ENCODE assay signal across 9 mouse cellular contexts in genomic region chr11:97021121-97021765, GRCm38 (mm10). TPM values are rescaled to one million over a fixed set of nuclear protein-coding genes. Genes with fewer than 3 reads are reported as not detected.
DNase-seq lines count a peak whose midpoint lies in the region; ATAC-seq and TF ChIP-seq lines count a peak whose summit lies in the region.
"Had no signal": no experiment of that assay in that cellular context is flagged by ENCODE, and none has a peak within 500 bp of the region (broad histone marks: within the 10 kb centered on the region; RNA-seq: fewer than 3 reads in every experiment).

No protein-coding gene starts in this region.

- TF ChIP-seq CTCF in ES-Bruce4 (IDR thresholded peaks at IDR 0.05; ENCODE audit: low read depth, low read length), result no peak
- TF ChIP-seq CTCF in forebrain, postnatal 0 days (IDR thresholded peaks at IDR 0.05; ENCODE audit: low read depth), result no peak

- intact Hi-C loops in heart, postnatal 10 days (cut with DNase I), result loop anchor here (5.0 kb wide), 1 partner anchor 154 kb away; no protein-coding TSS in a partner anchor

- H3K9me3 ChIP-seq in heart, embryonic 13.5 days, result no peaks in the 10 kb centered on the region
- H3K9me3 ChIP-seq in ES-Bruce4 (replicated peaks; ENCODE audit: control insufficient read depth, insufficient read depth, low read length, poor library complexity, severe bottlenecking), result no peaks in the 10 kb centered on the region
- no peaks in the 10 kb centered on the region for H3K9me3 ChIP-seq in forebrain, postnatal 0 days (ENCODE audit: low read length)
- no peaks in the 10 kb centered on the region for H3K9me3 ChIP-seq in midbrain, embryonic 11.5 days (ENCODE audit: control insufficient read depth, low read length)

- ATAC-seq in heart, embryonic 13.5 days (ENCODE audit: extremely low read depth, insufficient number of reproducible peaks, low FRiP score, low TSS enrichment), result no peak
- ATAC-seq in forebrain, postnatal 0 days, result no peak
- ATAC-seq in midbrain, embryonic 11.5 days (ENCODE audit: low FRiP score), result no peak

- H3K4me1 ChIP-seq in heart, embryonic 13.5 days, result peaks cover 43% of the 10 kb centered on the region
- H3K4me1 ChIP-seq in ES-Bruce4 (ENCODE audit: control insufficient read depth, insufficient read depth, low read length), result peaks cover 2% of the 10 kb centered on the region
- H3K4me1 ChIP-seq in forebrain, postnatal 0 days (ENCODE audit: insufficient read depth), result no peaks in the 10 kb centered on the region; the same call in 1 of the 2 replicates
- peaks cover 25% of the 10 kb centered on the region for H3K4me1 ChIP-seq in midbrain, embryonic 11.5 days (ENCODE audit: control insufficient read depth, insufficient read depth, low read length)

- peak overlapping the region; percentile 82 for H3K9ac ChIP-seq in heart, embryonic 13.5 days
- peak overlapping the region; percentile 19; the same call in 1 of the 2 replicates for H3K9ac ChIP-seq in ES-Bruce4 (ENCODE audit: low read depth, poor library complexity, severe bottlenecking)
- H3K9ac ChIP-seq in forebrain, postnatal 0 days, result no peak overlapping the region
- H3K9ac ChIP-seq in midbrain, embryonic 11.5 days (ENCODE audit: low read length), result no peak overlapping the region

- H3K36me3 ChIP-seq in heart, embryonic 13.5 days, result no peaks in the 10 kb centered on the region
- no peaks in the 10 kb centered on the region for H3K36me3 ChIP-seq in ES-Bruce4 (ENCODE audit: control insufficient read depth, insufficient read depth, low read length, poor library complexity, severe bottlenecking)
- H3K36me3 ChIP-seq in forebrain, postnatal 0 days (ENCODE audit: insufficient read depth), result no peaks in the 10 kb centered on the region
- H3K36me3 ChIP-seq in midbrain, embryonic 11.5 days (ENCODE audit: control insufficient read depth, insufficient read depth, low read length), result no peaks in the 10 kb centered on the region

- peaks cover 94% of the 10 kb centered on the region for H3K27me3 ChIP-seq in heart, embryonic 13.5 days (replicated peaks)
- H3K27me3 ChIP-seq in ES-Bruce4 (ENCODE audit: control insufficient read depth, insufficient read depth, low read length, poor library complexity, severe bottlenecking), result peaks cover 3% of the 10 kb centered on the region
- peaks cover 74% of the 10 kb centered on the region for H3K27me3 ChIP-seq in forebrain, postnatal 0 days (ENCODE audit: insufficient read depth, low read length)
- peaks cover 84% of the 10 kb centered on the region for H3K27me3 ChIP-seq in midbrain, embryonic 11.5 days (ENCODE audit: control insufficient read depth, insufficient read depth, low read length)

- TF ChIP-seq EP300 in ES-Bruce4 (IDR thresholded peaks at IDR 0.05; ENCODE audit: insufficient read depth, low read depth, low read length), result no peak

- no peak for TF ChIP-seq POLR2A in ES-Bruce4 (IDR thresholded peaks at IDR 0.05; ENCODE audit: insufficient read depth, low read length)

- peak overlapping the region; percentile 63 for H3K4me3 ChIP-seq in heart, embryonic 13.5 days
- peak overlapping the region; percentile 38 for H3K4me3 ChIP-seq in ES-Bruce4 (ENCODE audit: low read depth, low read length)
- H3K4me3 ChIP-seq in forebrain, postnatal 0 days (ENCODE audit: low read depth, low read length), result peak overlapping the region; percentile 45
- peak overlapping the region; percentile 41; the same call in 1 of the 2 replicates for H3K4me3 ChIP-seq in midbrain, embryonic 11.5 days (ENCODE audit: low read depth, low read length)

- peak overlapping the region; percentile 93 for H3K4me2 ChIP-seq in heart, embryonic 13.5 days
- H3K4me2 ChIP-seq in forebrain, postnatal 0 days (ENCODE audit: low read depth), result peak overlapping the region; percentile 68
- H3K4me2 ChIP-seq in midbrain, embryonic 11.5 days, result peak overlapping the region; percentile 72

- H3K27ac ChIP-seq in heart, embryonic 13.5 days (replicated peaks), result no peak overlapping the region
- H3K27ac ChIP-seq in ES-Bruce4 (ENCODE audit: insufficient read depth, low read length), result no peak overlapping the region
- H3K27ac ChIP-seq in forebrain, postnatal 0 days (ENCODE audit: low read depth, low read length), result no peak overlapping the region
- H3K27ac ChIP-seq in midbrain, embryonic 11.5 days (ENCODE audit: low read depth, low read length), result no peak overlapping the region

- under 1% methylated on average over 27 of the region's 27 CpGs for WGBS in heart, embryonic 13.5 days
- WGBS in forebrain, postnatal 0 days, result 2% methylated on average over 25 of the region's 27 CpGs
- under 1% methylated on average over 26 of the region's 27 CpGs for WGBS in midbrain, embryonic 11.5 days

- DNase-seq in heart, postnatal 10 days, result no peak
- DNase-seq in forebrain, postnatal 0 days, result no peak
- DNase-seq in midbrain, embryonic 11.5 days (ENCODE audit: low spot score, missing footprints), result peak; percentile 90
- DNase-seq in adrenal gland, postnatal 25 days, result no peak
- DNase-seq in ovary, postnatal 10 days (ENCODE audit: low spot score), result no peak
- DNase-seq in adipocyte (ENCODE audit: low spot score), result no peak

RNA-seq across cellular contexts. Expression of gene Sp6, which starts 8.0 kb away (rescaled TPM):
- 0.18 and 0.21 TPM in 2 replicates for polyA plus RNA-seq in heart, embryonic 13.5 days (2015; fragmentation: Nextera tagmentation; extraction: Ambion mirVana)
- under 1 TPM; 0.12 to 0.15 TPM for total RNA-seq in heart, postnatal 10 days (2021)
- 12.4 and 13.5 TPM in 2 replicates for polyA plus RNA-seq in ES-Bruce4 (2011; ENCODE audit: insufficient read depth, insufficient read length, low read depth, missing spikeins)
- 0.85 and 0.86 TPM in 2 replicates for total RNA-seq in forebrain, postnatal 0 days (2014; rRNA removed)
- 0.35 and 0.75 TPM in 2 replicates for polyA plus RNA-seq in forebrain, postnatal 0 days (2015; fragmentation: Nextera tagmentation; extraction: Ambion mirVana)
- polyA plus RNA-seq in midbrain, embryonic 11.5 days (2014; fragmentation: Nextera tagmentation; extraction: Ambion mirVana), result not detected in 2 replicates
- 0.33 and 0.39 TPM in 2 replicates for total RNA-seq in adrenal gland, postnatal 25 days (2021)
- total RNA-seq: MEL had no signal

RNA-seq across cellular contexts. Expression of gene Scrn2, which starts 8.5 kb away (rescaled TPM):
- polyA plus RNA-seq in heart, embryonic 13.5 days (2015; fragmentation: Nextera tagmentation; extraction: Ambion mirVana), result 16.0 and 19.2 TPM in 2 replicates
- total RNA-seq in heart, postnatal 10 days (2021), result 10 to 100 TPM; 11.3 to 16.1 TPM
- polyA plus RNA-seq in ES-Bruce4 (2011; ENCODE audit: insufficient read depth, insufficient read length, low read depth, missing spikeins), result 6.8 and 7.4 TPM in 2 replicates
- 14.8 and 17.9 TPM in 2 replicates for total RNA-seq in forebrain, postnatal 0 days (2014; rRNA removed)
- polyA plus RNA-seq in forebrain, postnatal 0 days (2015; fragmentation: Nextera tagmentation; extraction: Ambion mirVana), result 10.2 and 11.3 TPM in 2 replicates
- 21.3 and 22.1 TPM in 2 replicates for polyA plus RNA-seq in midbrain, embryonic 11.5 days (2014; fragmentation: Nextera tagmentation; extraction: Ambion mirVana)
- 12.8 and 22.7 TPM in 2 replicates for total RNA-seq in adrenal gland, postnatal 25 days (2021)

RNA-seq across cellular contexts. Expression of gene Lrrc46, which starts 20.0 kb away (rescaled TPM):
- 0.18 and 0.49 TPM in 2 replicates for polyA plus RNA-seq in heart, embryonic 13.5 days (2015; fragmentation: Nextera tagmentation; extraction: Ambion mirVana)
- under 1 TPM; 0.31 to 0.45 TPM for total RNA-seq in heart, postnatal 10 days (2021)
- 1.5 and 2.4 TPM in 2 replicates for polyA plus RNA-seq in ES-Bruce4 (2011; ENCODE audit: insufficient read depth, insufficient read length, low read depth, missing spikeins)
- total RNA-seq in forebrain, postnatal 0 days (2014; rRNA removed), result 1.0 and 1.6 TPM in 2 replicates
- 4.9 and 5.8 TPM in 2 replicates for polyA plus RNA-seq in forebrain, postnatal 0 days (2015; fragmentation: Nextera tagmentation; extraction: Ambion mirVana)
- 2.7 TPM in 2 replicates for polyA plus RNA-seq in midbrain, embryonic 11.5 days (2014; fragmentation: Nextera tagmentation; extraction: Ambion mirVana)
- total RNA-seq in adrenal gland, postnatal 25 days (2021), result 1.0 and 1.4 TPM in 2 replicates

RNA-seq across cellular contexts. Expression of gene Mrpl10, which starts 20.1 kb away (rescaled TPM):
- polyA plus RNA-seq in heart, embryonic 13.5 days (2015; fragmentation: Nextera tagmentation; extraction: Ambion mirVana), result 67.5 and 72.6 TPM in 2 replicates
- total RNA-seq in heart, postnatal 10 days (2021), result 10 to 100 TPM; 85.0 to 86.5 TPM
- polyA plus RNA-seq in ES-Bruce4 (2011; ENCODE audit: insufficient read depth, insufficient read length, low read depth, missing spikeins), result 62.6 and 67.1 TPM in 2 replicates
- total RNA-seq in forebrain, postnatal 0 days (2014; rRNA removed), result 41.6 and 55.5 TPM in 2 replicates
- 47.0 and 62.0 TPM in 2 replicates for polyA plus RNA-seq in forebrain, postnatal 0 days (2015; fragmentation: Nextera tagmentation; extraction: Ambion mirVana)
- polyA plus RNA-seq in midbrain, embryonic 11.5 days (2014; fragmentation: Nextera tagmentation; extraction: Ambion mirVana), result 71.0 and 72.2 TPM in 2 replicates
- total RNA-seq in adrenal gland, postnatal 25 days (2021), result 117 and 129 TPM in 2 replicates

RNA-seq across cellular contexts. Expression of gene Osbpl7, which starts 29.2 kb away (rescaled TPM):
- polyA plus RNA-seq in heart, embryonic 13.5 days (2015; fragmentation: Nextera tagmentation; extraction: Ambion mirVana), result 6.2 and 6.5 TPM in 2 replicates
- total RNA-seq in heart, postnatal 10 days (2021), result 1 to 10 TPM; 5.7 to 6.1 TPM
- 8.3 and 9.1 TPM in 2 replicates for polyA plus RNA-seq in ES-Bruce4 (2011; ENCODE audit: insufficient read depth, insufficient read length, low read depth, missing spikeins)
- total RNA-seq in forebrain, postnatal 0 days (2014; rRNA removed), result 10.9 and 13.1 TPM in 2 replicates
- 7.4 and 8.3 TPM in 2 replicates for polyA plus RNA-seq in forebrain, postnatal 0 days (2015; fragmentation: Nextera tagmentation; extraction: Ambion mirVana)
- polyA plus RNA-seq in midbrain, embryonic 11.5 days (2014; fragmentation: Nextera tagmentation; extraction: Ambion mirVana), result 4.2 and 4.8 TPM in 2 replicates
- total RNA-seq in adrenal gland, postnatal 25 days (2021), result 18.9 TPM in 2 replicates

Comparison
In these comparisons a context has a peak if more than half of its experiments do, and no peak if none do; other contexts are left out.
1. H3K9ac ChIP-seq: peak in heart, embryonic 13.5 days (single experiment) and ES-Bruce4 (single experiment); none in forebrain, postnatal 0 days (single experiment) and midbrain, embryonic 11.5 days (single experiment).
2. Peak in every context shown above with its lines, with median percentiles within 50 percentile points of each other: H3K4me2 ChIP-seq and H3K4me3 ChIP-seq.